Mouse (Mus musculus): ENCODE data around the gene Arhgap24.

Arhgap24 gene

DNA sequence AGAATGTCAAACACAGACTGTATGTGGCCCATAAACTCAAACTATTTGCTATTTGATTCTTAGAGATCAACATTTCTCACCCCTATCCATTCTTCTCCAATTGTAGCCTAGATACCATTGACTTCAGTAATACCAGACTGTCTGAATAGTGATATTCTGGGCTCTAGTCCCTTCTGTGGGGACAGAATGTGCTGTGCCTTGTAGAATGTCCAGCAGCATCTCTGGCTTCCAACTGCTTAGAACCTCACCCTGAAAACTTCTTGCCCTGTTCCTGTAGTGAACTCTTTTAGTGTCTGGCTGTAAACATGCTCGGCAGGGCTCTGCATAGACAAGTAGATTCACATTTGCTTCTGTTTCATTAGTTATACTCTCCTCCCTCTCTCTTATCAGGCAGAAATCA lies 110.2 kb downstream of the Arhgap24 start:
- DNase-seq = no peak

- no peak for DNase-seq
Measured at GRCm38 (mm10) chr5:102593058-102593457, 111.9 kb downstream of the Arhgap24 start.

GRCm38 (mm10) chr5:102599102-102599501 lies 117.9 kb downstream of the Arhgap24 start:
- no peak for DNase-seq

GRCm38 (mm10) chr5:102613571-102613970 lies 132.4 kb downstream of the Arhgap24 start:
- no peak for DNase-seq

GRCm38 (mm10) chr5:102614081-102614480 lies 132.9 kb downstream of the Arhgap24 start:
- no peak for DNase-seq

DNA sequence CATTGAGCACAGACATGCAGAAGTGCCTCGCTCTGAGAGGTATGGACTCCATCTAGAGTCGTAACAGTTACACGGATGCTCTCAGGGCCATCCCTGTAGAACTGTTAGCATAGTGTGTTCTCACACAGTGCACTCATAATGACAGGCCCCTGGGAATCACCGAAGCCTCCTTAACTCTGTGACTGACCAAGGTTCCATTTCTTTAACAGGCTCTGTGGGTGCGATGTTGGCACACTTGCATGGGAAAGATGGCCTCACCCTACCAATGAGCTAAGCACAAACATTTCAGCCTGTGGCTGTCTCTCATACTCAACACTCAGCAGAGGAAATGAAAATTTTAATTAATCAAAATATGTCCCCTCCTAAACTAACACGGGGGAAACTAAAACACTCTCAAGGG lies 134.1 kb downstream of the Arhgap24 start:
- no peak for DNase-seq

GRCm38 (mm10) chr5:102621036-102621435 lies 139.8 kb downstream of the Arhgap24 start:
- no peak for DNase-seq

DNA sequence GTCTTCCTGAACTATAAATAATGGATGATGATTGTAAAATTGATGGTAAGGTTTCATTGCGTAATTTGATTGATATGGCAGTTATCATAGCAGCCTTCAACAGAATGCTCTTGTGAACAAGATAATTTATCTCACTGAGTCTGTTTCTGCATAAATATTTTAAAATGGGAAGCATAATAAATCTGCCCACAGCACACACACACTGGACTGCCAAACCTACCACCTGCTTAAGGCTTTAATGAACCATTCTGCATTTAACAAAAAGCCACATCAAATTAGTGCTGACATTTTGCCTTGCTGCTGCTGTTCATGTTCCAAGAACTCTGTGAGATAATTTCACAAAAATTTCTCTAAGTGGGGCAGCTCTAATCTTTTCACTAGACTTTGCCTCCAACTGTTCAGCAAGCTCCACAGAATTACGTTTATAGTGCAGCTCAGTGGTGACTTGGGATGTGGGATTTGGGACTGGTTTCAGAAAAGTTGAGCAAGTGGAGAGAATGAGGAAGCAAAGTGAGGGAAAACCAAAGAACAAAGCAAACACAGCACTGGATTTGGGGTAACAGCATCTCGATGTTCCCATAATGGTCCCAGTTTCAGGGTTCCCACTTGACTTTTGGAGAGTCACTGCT lies 142.7 kb downstream of the Arhgap24 start:
- no peak for DNase-seq

DNA sequence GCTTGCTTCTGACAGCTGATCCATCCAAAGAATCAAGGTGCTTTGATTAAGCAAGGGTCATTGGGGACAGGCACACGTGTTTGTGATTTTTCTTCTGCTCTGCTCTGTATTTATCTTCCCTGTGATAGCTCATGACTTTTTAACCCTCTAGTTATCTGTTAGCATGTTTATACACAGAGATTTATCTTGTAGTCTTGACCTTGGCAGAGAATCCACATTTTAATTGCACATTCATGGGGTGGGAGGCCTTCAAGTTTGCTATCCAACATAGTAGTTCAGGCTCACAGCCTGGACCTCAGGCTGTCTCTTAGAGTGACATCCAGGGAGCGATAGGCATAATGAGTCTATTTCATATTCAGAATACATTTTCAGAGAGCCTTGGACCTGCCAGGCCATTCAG lies 145.5 kb downstream of the Arhgap24 start:
- DNase-seq = no peak

DNA sequence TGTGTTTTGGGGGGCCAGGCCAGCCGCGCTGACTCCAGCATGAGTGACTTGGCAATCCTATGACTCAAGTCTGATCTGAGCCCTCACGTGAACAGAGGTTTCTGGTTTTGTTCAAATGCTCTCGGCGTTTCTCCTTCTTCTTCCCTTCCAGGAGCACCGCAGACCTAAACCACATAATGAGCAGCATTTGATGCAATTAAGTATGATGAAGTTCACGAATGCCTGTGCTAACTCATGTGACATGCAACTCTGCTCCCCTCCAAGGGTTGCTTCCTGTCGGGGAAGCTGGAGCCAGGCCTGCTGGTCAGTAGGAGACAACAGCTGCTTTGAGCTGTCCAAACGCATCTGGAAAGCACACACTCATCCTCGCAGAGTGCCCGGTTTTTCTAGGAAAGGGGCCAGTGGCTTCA lies 148.2 kb downstream of the Arhgap24 start:
- no peak for DNase-seq

DNA sequence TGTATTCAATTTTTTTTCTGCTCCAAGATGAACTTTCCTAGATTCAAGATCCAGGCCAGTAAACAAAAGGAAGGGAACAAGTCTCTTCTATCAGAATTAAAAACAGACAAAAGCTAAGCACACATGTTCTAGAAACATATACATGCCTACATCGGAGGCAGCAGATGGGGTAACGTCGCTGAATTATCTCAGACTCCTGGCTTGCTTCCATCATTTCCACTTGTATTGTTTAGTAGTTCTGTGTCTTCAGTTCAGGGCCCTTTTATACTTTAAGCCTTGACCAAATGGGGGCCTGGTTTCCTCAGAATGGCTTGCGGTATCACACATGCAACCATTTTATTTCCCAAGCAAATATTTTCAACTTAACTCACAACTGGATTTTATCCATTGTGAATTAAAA lies 154.4 kb downstream of the Arhgap24 start:
- no peak for DNase-seq

DNA sequence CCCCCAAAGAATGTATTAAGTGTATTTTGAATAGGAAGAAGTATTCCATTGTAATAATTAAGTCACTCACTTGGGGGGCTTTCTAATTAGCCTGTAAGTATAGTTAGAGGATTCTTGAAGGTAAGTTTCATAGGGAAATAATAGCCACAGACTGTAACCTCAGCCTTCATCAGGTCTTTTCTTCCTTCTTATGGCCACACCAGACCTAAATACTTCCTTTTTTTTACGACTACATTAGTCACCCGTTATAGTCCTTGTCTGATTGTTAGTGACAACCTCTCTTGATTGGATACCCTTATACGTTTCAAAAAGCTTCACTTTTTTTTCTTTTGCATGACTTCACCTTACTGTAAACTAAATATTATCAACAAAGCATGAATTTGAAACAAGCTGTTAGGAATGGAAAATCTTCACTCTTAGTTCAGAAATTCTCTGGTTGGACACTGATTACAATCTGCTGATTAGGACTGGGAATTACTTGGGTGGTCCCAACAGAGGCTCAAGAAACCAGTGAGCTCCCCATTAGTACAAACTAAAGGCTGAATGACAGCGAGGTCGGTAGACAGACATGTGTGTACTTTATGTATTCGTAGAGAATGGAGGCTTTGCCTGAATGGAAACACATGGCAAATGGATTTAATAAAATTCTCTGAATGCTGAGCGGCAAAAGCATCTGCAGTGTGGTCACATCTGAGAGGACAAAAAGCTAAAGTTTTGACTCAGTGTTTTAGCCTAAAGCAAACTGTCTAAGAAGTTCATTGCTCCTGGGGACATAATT lies 158.8 kb downstream of the Arhgap24 start:
- no peak for DNase-seq

GRCm38 (mm10) chr5:102643364-102643763 lies 162.2 kb downstream of the Arhgap24 start:
- DNase-seq = no peak

- no peak for DNase-seq
Measured at GRCm38 (mm10) chr5:102643820-102644219, 162.6 kb downstream of the Arhgap24 start.

DNA sequence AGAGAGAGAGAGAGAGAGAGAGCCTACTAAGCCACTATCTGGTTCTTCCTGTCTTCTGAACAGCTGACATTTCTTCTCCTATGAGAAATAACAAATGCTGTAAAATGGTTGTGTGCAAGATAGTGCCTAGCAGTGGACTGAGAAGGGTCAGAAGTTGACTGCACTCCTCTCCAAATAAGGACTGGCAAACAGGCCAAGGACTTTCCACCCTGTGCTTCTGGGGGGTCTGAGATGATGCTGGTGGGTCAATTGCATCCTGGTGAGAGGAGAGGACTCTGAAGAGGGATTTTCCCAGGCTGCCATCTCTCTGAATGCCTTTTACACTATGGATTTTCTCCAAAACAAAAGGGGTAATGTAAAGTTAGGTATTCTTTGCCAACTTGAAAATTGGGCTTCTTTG lies 177.9 kb downstream of the Arhgap24 start:
- no peak for DNase-seq

DNA sequence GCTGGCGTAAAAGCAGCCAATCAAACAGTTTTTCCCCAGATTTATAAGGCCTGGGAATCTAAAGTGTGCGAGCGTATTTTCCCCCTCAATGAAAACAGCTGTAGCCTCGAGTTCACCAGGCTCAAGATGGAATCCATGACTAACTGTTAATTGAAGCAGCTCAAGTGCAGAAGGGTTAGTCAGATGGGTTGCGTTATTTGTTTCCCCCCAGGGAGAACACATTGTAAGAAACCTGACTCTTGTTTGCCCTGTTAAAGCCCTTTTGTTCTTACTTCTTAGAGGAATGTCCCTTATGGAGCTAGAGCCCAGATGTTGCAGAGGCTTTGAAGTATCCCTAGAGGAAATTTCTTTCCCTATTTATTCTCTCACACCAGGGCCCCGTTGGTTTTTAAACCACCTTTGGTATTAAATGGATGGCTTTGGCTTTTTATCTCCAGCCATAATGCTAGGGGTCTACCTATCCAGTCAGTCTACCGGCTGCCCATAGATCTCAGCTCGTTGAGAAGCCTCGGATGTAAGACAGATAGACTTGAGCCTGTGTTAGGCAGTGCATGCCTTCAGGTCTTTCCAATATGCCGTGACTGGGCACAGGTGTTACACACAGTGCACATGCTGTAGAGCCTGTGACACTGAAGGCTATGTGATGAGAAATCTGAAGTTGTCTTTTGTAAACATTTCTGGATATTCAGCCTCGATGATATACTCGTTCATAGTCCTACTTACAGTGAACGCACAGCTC lies 184.0 kb downstream of the Arhgap24 start:
- DNase-seq = no peak

DNA sequence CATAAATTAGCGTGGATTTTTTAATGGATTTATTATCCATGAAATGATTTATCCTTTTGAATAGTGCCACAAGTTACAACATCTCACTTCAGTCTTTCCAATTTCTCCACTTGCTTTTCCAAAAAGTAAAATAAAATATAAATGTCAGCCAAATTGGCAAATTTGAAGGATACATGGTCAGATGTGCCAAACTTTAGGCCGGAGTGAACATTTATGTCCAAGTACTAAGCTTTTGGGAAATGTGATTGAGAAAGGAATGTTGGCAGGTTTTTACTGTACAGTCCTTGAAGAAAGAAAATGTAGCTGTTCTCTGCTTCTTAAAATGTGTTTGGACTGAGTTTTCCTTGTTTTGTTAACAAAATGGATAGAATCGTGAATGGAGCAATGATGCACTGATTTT lies 185.7 kb downstream of the Arhgap24 start:
- DNase-seq = no peak

DNA sequence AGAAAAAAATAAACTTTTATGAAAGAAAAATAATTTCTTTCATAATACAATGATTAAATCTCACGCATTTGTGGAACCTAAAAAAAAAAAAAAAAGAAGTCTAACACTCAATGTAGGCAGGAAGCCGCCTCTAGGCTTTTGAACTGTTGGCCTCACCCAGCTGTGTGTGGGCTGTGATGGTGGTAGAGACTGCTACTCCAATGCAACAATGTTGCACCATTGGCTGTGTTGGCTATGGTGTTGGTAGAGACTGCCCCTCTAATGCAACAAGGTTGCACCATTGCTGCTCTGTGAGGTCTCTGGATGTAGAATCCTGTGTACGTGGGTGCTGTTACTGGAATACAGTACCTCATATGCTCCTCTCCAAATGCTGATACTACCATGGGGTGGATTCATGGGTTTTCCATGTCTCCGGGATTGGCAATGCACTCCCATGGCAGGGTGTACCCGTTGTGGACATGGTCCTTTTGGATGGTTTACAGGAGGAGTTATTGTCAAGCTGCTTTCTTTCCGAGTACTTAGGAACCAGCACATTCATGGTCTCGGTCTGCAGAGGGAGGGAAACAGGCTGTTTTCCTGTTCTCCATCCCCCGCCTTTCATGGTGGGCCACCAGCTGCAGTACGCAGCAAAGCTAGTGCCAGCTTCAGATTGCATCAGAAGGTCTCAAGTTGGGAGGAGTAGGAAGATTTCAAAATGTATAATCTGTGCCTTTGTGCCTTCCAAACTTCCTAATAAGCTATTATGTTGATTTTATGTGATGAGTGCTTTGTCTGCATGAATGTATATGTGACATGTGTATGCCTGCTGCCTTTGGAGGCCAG lies 186.8 kb downstream of the Arhgap24 start:
- no peak for DNase-seq

GRCm38 (mm10) chr5:102670206-102670605 lies 189.0 kb downstream of the Arhgap24 start:
- no peak for DNase-seq

- no peak for DNase-seq
Measured at GRCm38 (mm10) chr5:102670731-102671345, 189.6 kb downstream of the Arhgap24 start.

GRCm38 (mm10) chr5:102675326-102675725 lies 194.1 kb downstream of the Arhgap24 start:
- no peak for DNase-seq

DNA sequence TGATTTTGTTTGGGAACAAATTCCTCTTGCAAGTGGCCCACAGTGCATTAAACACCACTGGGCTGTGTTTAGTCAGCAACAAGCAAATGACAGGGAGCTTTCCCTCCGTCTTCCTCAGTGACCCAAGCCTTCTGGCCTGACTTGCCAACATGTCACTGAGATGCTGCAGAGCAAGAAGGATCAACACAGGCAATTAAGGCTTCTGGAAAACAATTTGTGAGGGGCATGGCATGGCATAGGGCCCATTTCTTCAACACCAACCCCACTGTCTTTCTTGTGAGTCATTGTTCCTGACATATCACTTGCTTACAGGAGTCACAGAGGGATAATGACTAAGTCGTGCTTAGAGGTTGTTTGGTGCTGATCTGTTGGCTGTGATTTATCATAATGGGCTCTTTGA lies 196.0 kb downstream of the Arhgap24 start:
- DNase-seq = no peak

DNA sequence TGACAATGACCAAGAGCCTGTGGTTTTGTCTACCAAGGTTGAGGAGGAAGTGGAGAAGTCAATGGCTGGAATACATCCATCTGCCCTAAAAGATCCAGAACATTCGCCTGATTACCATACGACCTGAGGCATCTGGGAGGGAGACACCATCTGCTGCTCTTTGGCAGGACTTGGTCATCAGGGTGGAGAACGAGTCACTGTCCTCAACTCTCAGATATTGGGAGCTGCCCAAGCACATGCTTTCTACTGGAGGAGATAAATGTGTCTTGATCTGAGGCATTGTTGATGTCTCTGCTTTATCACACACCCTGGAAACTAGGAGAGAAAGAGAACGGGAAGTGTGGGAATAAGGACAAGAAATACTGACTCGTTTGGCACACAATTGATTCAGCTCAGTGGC lies 206.5 kb downstream of the Arhgap24 start:
- DNase-seq = no peak

Measured in thymus, postnatal 4 days (tissue).